Mouse (Mus musculus) NIH3T3 (cell line): ENCODE results near the gene Neil3.

Experiments used
- DNase-seq: peaks from one replicate; pipeline ENCODE4 v3.0.0-alpha.2; 2012; ENCODE audit warnings: low read depth

Neil3 gene

DNA sequence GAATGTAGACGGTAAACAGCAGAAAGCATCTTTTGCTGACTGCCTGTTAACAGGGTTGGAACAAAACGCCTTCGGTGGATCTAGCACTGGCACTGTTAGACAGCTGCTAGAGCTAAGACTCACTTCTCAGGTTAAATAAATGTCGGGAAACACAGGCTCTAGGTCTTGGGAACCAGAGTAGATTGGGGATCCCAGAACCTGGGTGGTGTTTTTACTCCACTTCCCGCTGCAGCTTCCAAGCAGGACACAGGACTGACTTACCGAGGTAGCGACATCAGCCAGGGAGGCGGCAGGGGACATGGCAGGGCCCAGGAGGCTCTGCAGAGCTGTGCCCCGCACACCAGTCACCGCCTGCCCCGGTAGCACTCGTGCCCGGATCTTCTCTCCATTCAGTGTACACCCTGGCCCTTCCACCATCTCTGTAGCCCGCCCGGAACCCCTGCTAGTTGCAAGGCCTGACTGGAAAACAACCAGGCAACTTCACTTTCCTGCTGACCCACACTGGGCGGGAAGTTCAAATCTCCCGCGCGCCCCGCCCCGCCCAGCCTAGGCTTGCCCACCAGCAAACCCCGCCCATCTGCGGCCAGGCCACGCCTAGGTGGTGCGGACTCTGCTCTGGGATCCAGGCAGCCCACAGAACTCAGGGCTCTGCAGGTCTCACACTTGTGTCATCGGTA is at the start of gene Neil3:
TSS of gene Neil3 (minus strand) at position 571 of the 677 bp plus-strand sequence.
- peak; percentile 94 for DNase-seq

DNA sequence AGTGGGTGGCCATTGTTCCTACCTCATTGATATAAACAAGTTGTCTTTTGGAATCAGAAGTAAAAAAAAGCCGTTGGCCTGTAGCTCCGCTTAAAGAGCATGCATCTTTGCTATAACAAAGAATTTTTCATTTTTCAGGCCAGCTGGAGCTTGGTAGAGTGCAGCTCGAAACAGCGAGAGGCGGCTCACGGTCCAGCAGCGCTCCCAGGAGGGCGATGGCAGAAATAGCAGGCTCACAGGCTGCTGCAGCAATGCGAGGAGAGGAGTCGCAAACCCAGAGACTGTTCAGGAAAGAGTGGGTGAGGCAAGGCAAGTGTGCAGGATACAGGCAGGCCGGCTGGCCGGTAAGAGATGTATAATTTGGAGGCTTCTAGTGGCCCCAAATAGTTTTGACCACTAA is 42.0 kb upstream of the Neil3 start:
- peak; percentile 27 for DNase-seq

DNA sequence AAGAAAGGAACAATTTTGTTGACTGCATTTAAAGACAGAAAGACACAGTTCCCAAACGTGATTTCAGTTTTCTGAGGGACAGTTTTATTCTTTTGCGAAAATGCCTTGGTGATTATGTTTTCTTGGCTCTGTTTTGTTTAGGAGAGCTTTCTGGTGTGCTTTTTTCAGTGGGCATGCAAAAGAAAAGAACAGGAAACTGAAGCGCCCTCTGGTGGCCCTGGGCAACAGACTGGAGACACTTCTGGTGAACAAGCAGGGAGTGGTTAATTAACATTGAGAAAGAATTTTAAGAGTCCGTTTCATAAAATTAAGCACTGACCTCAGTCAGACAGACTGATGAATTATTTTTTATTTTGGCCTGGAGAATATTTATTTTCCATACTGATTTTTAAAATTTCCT is 25.1 kb upstream of the Neil3 start:
- DNase-seq = peak; percentile 85

GRCm38 (mm10) chr8:53661436-53661835 is 22.6 kb upstream of the Neil3 start:
- DNase-seq = no peak

DNA sequence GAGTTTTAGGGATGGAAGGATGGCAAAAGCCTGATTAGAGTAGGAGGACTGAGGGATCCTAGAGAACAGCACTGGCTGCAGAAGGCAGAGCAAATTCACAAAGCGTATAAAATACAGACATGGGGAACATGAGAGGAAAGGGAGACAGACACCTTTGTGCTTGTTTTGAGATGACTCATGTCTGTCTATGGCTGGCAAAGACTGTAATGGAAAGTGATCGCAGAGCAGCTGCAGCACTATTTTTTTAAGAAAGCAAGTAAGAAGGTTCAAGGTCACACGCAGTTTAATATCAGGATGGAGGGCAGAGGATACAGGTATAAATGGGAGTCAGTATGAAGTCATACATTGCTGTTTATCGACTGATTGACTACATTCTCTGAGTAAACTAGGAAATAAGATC is 8.2 kb downstream of the Neil3 start:
- no peak for DNase-seq

DNA sequence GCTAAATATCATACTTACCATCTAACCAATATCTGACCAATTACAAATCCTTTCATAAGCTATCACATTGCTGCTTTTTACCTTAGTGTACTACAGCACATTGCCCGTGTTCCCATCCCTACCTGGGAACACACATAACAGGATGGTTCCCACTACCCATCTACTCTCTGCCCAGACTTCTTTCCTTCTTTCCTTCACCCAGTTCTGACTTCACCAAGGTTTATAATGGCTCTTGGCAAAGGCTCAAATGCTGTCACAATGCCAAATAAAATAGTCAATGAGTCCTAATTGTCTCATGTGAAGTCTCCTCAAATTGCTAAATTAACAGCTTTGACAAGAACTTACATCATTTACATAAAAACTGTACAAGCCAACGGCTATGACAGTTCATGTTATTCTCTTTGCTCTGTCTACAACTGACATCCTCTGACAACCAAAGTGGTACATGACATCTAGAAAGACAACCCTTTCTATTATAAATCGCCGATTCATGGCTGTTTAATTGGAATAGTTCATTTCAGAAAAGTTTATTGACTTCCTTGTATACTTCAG is 9.9 kb downstream of the Neil3 start:
- DNase-seq = no peak

DNA sequence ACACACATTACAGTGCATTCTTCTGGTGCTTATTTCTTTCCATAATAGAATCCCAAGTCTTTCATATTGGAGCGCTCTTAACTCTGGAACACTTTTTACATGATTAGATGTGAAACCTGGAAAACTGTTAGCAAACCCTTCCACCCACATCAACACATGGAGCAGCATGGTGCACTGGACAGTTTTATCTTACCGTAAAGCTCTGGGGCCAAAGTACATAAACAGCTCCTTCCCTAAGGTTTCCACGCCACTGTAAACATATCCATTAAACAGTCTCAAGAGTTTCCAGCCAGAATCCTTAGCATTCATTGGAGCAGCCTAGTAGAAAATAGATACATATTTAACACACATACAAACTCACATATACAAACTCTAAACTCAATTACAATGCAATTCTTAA is 15.4 kb downstream of the Neil3 start:
- DNase-seq = no peak

DNA sequence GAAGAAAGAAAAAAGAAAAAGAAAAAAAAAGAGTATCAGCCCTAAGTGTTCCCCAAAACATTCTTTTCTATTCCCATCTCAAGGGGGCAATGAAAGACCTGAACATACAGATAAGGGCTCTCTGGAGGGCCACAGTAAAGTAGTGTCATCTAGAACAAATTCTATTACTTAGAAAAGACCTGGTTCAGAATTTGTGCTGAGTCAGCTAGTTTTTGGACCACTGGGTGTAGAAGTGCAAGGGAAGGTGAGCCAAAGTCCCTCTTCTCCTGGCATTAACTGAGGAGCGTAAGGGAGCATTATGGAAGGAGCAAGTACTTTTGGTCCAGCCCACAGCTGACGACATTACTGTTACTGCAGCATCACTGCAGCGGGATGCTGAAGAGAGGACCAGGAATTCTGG is 19.7 kb downstream of the Neil3 start:
- no peak for DNase-seq

DNA sequence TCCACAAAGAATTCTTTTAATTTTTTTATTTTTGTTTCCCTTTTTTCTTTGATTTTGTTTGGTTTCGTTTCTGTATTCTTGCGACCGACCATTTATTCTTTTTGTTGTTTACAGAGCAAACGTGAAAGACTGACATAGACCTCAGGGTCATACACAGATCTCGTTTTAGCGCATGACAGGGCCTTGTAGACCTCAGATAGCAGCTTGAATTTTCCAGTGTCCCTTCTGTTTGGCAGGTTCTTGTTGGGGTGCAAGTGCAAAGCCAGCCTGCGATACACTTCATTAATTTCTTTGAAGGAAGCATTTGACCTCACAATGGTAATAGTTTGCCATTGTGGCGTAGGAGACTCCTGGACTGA is 24.6 kb downstream of the Neil3 start:
- no peak for DNase-seq

DNA sequence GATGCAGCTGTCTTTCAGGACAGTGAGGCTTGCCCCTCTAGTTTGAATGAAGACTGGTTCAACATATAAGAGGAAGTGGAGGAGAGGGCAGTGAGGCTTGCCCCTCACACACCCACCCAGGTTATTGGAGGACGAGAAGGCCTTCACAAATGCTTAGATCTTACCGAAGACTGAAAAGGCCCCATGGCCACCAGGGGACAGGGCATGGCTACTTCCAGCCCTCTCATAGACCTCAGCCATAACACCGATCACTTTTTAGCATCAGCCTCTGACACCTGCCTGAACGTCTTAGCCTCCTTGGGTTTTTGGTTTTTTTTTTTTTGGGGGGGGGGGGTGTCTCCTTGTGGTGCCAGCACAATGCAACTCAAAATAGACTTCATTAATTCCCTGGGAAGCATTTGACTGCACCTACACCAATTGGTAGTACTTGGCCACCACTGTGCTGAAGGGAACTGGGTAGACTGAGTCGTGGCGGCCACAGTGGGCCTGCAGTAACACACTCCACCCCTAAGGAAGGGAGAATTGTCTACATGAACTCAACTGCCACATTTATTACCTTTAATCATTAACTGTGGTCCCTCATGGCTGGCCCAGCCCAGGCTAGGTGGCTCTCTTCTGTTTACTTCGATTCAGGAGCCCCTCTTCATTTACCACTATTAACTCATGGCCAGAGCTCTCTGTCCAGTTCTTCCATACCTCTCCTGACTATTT is 25.1 kb downstream of the Neil3 start:
- no peak for DNase-seq

GRCm38 (mm10) chr8:53612297-53612696 is 26.6 kb downstream of the Neil3 start:
- DNase-seq = peak; percentile 5

DNA sequence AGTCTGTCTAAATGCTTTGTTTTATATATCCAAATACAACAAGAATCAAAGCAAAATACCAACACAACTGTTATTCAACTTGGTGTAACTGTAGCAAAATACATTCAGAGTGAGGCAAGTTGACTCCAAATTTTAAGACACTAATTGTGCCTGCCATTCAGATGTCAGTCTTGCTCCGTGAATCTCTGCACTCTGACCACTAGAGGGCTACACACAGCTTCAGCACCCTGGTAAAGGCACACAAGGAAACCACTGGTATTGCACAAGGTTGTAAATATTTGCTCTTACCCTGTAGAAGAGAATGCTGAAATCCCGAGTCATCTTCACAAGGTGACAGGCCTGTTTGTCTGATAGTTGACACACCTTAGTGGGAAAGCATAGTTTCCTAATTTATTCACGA is 31.8 kb downstream of the Neil3 start:
- DNase-seq = peak; percentile 74

DNA sequence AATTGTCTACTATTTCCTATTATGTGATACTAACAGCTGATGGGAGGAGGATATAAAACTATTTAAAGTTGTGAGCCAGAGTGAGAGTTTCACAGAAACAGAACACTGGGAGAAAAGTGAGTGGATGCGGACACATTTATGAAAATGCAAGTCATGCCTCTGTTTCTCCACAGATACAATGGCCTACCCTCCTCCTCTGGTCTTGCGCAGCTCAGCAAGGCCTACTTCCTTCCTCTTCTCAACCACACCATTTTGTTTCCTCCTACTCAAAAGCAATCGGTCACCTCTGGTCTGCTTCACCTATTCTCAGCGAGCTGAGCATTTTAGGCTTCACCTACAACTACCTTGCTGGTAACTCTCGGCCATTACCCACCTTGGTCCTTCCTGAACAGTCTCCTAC is 34.0 kb downstream of the Neil3 start:
- no peak for DNase-seq

- no peak for DNase-seq
Measured at GRCm38 (mm10) chr8:53603672-53604071, 35.2 kb downstream of the Neil3 start.

DNA sequence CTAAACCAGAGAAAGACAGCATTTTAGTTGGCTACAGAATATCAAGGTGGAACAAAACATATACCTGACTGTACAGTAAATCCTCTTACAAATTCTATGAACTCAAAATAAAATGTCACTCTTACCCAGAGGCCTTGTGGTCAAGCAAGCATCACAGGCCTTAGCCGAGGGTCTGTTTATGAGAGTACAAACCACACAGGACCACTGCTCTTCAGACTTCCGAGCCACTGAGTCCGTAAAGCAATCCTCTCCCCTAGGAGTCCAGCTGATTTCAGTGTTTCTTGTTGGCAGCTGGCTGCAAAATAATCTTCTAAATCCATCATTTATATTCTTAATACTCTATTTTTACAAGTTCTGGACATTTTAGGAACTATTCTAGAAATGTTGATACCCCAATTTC is 38.0 kb downstream of the Neil3 start:
- DNase-seq = no peak

GRCm38 (mm10) chr8:53600025-53600811 is 38.6 kb downstream of the Neil3 start:
- no peak for DNase-seq

GRCm38 (mm10) chr8:53598101-53598500 is 40.8 kb downstream of the Neil3 start:
- no peak for DNase-seq

DNA sequence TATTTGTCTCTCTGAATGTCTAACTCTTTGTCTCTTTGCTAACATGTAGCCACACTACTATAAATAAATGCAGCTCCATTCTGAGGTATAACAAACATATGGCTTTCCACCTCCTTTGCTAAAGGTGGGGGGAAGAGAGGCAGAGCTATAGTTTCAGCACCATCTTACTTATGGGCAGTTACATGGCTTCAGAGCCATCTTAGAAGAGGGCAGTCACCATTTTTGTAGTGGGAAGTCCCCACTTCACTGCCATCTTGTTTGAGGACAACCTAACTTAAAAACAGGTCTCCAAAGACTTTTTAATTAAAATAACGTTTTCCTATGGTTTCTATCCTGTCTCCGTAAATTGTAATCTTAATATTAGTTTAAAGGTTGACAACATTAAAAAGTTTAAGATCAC is 47.1 kb downstream of the Neil3 start:
- no peak for DNase-seq

DNA sequence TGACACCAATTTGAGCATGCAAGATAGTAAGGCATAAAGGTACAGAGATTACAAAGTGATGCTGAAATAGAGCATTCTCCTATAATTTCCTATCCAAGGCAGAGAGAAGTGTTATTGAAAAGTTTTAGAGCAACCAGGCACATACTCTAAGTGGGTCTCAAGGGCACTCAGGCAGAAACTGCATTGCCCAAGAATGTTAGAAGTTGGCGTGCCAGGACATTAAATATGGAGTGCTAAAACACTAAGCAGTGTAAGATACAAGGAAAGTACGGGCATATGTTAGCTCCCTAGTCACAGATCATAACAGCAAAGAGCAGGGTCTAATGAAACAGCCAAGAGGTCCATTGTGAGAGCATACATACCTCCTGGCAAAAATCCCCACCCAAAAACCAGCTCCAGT is 65.3 kb downstream of the Neil3 start:
- DNase-seq = no peak

DNA sequence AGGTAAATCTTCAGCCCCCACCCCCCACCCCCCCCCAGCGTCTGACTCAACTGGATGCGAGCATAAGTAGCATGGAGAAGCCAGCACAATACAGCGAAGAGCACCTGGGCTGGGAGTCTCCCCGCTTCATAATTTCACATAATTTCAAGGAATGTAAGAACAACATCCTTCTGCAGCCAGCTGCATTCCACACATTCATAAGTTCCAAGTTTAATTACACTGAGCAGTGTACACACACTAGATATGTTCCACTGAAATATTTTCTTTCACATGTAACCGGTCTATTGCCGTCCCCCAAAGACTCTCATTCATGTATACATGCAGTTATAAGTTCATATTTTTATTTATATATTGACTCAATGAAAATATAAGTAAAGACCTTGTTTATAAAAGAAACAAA is 72.6 kb downstream of the Neil3 start:
- no peak for DNase-seq

DNA sequence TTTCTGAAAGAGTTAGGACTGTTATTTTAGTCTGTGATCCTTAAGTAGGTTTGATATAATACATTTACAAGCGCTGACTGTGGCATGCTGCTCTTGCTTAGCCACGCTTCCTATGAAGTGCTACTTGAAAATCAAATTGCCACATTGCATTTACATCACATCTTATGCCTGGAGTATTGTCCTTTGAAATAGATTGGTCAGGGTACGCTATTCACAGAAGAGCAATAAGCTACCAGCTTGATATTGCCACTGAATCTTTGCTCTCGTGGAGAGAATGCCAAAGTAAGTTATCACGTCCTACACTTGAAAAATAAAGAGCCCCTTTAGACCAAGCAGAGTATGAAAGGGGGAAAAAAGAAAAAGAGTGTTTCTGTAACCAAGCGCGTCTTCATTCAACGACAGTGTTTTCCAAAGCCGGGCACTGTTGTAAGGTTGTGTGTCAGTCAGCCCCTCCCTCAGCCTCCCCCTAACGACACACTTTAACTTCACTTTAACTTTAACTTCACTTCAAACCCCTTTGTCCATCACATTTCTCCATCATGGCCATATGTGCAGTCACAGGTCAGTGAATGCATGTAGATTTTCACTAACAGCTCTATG is 76.3 kb downstream of the Neil3 start:
- DNase-seq = no peak

- DNase-seq = no peak
Measured at GRCm38 (mm10) chr8:53539585-53539984, 99.3 kb downstream of the Neil3 start.
